Mouse (Mus musculus) mesoderm, embryonic 11.5 days (tissue): ENCODE measurements around the gene Dennd4c.

Experiments used
- DNase-seq: peaks from one replicate; pipeline ENCODE4 v3.0.0-alpha.2; 2012; ENCODE audit warnings: low read depth, low spot score

Dennd4c gene

DNA sequence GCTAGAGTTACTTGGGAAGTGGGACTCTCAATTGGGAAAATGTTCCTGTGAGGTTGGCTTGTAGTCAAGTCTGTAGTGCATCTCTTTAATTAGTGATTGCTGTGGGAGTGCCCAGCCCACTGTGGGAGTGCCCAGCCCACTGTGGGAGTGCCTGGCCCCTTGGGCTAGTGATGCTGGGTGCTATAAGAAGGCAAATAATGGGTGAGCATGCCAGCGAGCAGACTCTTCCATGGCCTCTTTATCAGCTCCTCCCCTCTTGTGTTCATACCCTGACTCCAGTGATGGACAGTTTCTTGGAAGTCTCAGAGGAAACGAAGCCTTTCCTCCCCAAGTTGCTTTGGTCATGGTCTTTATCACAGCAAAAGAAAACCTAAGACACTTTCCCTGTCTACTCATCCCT lies 134.1 kb downstream of the Dennd4c start:
- DNase-seq = no peak

DNA sequence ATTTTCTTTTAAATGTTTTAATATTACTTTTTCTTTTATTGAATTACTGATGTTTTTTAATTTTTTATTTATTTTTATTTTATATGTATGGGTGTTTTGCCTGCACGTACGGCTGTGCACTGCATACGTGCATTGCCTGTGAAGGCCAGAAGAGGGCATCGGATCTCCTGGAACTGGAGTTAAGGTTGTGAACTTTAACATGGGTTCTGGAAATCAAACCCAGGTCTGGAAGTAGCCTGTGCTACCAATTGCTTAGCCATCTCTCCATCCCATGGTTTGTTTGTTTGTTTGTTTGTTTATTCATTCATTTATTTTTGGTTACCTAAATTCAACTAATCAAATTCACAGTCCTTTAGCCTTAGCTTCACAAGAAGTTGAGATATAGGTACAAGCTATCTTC lies 136.6 kb downstream of the Dennd4c start:
- DNase-seq = no peak

DNA sequence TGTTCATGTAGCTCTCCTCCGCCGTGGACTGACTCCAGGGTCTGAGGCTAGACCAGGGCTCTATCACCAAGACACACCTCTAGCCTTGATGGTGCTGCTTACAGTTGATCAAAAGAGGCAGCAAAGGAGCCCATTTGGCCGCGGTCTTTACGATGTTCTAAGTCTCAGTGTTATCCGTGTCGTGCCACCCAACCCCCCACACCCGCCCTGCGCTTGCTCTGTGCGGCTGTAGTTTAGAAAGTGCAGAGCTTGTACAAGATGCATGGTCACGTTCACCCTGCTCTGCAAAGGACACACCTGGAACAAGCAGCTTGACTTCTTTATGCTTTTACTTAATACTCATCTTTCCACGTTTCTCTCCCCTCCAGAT lies 137.4 kb downstream of the Dennd4c start:
- no peak for DNase-seq

DNA sequence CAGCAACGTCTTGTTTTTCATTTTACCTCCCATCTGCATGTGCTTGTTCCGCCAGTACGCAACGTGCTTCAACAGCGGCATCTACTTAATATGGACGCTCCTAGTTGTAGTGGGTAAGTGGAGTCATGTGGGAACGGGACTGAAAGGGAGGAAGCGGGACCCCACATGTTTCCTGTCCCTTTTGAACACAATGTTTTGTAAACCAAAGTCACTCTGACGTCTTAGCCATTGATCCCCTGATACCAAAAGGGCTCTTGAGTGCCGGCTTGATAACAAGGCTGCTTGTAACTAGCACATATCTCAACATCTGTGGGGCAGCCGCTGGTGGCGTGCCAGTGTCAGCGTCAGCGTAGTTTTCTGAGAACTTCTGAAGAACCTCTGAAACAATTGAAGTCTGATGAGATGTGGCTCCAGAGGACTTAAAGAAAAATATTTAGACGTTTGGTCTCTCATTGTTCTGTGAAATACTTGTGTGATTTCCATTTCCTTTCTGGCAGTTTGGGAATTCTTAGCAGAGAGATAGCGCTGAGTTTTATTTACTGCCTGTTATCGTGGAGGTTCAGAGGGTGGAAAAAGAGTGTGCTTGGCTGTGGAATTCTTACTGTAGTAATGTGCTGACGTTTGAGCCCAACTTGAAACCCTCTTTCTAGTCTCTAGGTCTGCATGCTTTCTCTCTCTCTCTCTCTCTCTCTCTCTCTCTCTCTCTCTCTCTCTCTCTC lies 138.0 kb downstream of the Dennd4c start:
- DNase-seq = no peak

DNA sequence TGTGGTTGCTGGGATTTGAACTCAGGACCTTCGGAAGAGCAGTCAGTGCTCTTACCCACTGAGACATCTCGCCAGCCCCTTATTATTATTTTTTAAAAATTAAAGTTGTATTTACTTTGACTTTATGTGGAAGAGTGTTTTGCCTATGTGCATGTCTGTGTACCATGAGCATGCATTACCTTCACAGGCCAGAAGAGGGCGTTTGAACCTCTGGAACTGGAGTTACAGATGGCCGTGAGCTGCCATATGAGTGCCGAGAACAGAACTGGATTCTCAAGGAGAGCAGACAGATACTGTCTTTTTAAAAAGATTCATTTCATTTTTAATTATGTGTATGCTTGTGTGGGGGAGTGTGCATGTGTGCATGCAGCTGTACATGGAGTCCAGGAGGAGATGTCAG lies 139.5 kb downstream of the Dennd4c start:
- no peak for DNase-seq

DNA sequence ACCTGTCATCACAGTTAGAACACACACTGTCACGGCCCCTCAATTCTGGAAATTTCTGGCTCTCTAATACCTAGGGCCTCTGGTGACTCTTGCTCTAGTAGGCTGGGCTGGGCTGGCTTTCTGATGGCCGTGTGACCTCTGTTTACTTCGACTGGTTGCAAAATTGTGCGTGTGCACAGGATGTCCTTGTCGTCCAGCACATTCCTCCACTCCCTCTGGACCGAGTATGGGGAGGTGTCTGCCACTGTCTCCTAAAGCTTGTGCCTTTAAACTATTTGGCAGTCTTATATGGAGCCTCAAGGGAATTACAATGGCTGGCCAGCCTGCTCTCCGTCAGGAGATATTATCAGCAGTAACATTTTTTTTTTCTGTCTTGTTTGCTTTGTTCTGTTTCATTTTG lies 149.1 kb downstream of the Dennd4c start:
- DNase-seq = no peak

DNA sequence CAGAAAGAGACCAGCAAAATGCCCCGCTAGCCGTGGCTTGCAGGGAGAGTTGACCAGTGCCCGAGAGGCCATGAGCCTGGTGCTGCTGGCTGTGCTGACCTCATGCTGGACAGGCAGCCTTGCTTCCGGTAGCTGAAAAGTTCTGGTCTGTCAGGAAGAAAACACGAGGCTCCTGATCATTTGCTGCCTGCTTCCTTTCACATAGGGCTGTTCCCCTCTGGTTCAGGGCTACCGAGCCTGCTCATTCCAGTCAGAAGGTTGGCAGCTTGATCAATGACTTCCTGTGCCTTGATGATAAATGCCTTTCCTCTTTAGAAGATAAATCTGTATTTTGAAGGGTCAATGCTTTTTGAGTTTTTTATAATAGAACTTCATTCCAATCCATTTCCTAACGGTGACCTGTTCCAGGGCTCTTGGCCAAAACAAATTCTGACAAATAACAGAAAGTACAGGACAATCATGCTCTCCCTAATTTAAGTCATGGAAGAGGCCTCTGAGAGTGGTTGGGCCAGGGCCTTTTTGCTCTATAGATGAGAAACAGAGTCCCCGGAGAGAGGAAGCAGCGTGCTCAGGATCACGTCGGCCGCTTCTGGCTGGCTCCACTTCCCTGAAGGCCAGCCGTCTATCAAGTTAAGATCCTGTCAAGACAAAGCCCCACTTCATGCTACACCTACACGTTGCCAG lies 150.6 kb downstream of the Dennd4c start:
- peak; percentile 62 for DNase-seq
